Mouse (Mus musculus) lung, postnatal 0 days (tissue): ENCODE results near the gene Erg28.

Experiments
- CTCF ChIP-seq: IDR thresholded peaks from 2 replicates; pipeline ENCODE4 v1.5.1; 2016; ENCODE audit warnings: antibody characterized with exemption, mild to moderate bottlenecking
- EP300 ChIP-seq: IDR thresholded peaks from 2 replicates; pipeline ENCODE4 v1.6.1; 2016; ENCODE audit warnings: antibody characterized with exemption, mild to moderate bottlenecking, control low read depth

DNA sequence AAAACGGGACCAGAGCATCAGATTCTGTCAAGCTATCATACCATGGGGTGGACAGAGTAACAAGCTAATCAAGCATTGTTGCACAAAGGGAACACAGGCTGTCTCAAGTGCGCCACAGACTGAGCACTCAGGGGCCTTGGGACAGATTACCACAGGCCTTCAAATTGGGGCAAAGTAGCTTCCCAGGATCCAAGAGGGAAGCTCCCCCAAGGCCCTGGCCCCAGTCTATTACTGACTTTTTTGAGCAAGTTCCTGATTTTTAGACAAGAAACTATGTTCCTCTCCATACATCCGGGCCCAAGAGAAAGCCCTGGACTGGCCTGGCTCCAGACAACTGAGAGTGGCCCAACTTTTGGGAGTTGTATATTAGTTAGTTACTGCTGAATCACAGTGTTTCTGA lies 42.7 kb downstream of the Erg28 start:
- TF ChIP-seq CTCF (no peak), EP300 (no peak)
